Mouse (Mus musculus) urinary bladder, postnatal 10 days (tissue): ENCODE results near the gene Cdc6.

Experiments
- DNase-seq: peaks from one replicate; pipeline ENCODE4 v3.0.0; 2022; ENCODE audit warnings: low spot score

The Cdc6 gene

GRCm38 (mm10) chr11:98943741-98944461 is 36.3 kb downstream of the Cdc6 start:
- DNase-seq, result no peak

DNA sequence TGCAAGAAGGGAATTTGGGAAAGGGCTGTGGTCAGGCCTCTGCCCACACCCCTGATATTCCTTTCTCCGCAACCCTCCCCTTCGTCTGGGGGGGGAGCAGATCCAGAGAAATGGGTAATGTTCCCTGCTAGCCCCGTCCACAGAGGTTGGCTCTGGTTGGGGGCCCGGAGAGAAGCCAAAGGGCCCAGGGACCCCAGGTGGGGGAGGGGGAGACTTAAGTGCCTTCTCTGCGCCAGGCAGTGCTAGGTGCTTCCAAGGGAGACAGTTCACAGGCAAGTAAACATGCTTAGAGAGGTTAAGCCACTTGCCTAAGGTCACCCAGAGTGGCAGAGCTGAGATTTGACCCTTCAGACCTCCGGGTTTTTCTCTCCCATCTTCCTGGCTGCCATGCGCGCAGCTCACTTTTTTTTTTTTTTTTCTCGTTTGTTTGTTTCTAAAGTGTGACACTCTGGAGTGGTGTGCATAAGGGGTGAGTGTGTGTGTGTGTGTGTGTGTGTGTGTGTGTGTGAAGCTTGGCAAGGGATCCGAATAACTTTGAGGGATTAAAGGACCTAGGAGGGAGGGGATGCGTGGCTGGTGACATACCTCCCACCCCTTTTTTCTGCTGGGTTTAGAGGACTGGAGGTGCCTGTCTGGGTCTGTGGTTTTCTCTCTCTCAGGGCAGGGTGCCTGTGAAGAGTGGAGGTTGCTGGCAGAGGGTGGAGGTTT is 37.5 kb downstream of the Cdc6 start:
- no peak for DNase-seq

- DNase-seq, result no peak
Observed at GRCm38 (mm10) chr11:98945605-98945977, 38.0 kb downstream of the Cdc6 start.

DNA sequence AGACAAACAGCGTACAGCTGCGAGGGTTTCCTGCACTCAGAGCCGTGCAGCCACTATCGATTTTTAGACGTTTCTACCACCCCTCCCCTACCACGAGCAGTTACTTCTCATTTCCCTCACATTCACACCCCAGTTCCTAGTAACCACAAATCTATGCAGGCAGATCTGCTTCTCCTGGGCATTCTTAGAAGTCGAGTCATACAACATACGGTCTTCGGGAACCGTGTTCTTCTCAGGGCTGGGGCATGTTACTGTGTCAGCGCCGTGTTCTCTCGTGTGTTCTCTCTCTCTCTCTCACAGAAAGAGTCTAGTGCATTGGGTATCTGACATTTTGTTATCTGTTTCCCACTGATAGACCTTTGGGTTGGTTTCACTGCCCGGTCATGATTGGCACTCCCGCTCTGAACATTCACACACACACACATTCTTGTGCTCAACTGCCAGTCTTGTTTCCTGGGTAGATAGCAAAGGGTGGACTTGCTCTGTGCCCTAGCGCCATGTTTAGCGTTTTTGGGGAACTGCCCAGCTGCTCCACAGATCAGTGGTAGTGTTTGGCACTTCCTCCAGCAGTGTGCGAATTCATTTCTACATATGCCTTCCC is 40.5 kb downstream of the Cdc6 start:
- DNase-seq, result no peak

GRCm38 (mm10) chr11:98949242-98949957 is 41.8 kb downstream of the Cdc6 start:
- DNase-seq, result no peak

DNA sequence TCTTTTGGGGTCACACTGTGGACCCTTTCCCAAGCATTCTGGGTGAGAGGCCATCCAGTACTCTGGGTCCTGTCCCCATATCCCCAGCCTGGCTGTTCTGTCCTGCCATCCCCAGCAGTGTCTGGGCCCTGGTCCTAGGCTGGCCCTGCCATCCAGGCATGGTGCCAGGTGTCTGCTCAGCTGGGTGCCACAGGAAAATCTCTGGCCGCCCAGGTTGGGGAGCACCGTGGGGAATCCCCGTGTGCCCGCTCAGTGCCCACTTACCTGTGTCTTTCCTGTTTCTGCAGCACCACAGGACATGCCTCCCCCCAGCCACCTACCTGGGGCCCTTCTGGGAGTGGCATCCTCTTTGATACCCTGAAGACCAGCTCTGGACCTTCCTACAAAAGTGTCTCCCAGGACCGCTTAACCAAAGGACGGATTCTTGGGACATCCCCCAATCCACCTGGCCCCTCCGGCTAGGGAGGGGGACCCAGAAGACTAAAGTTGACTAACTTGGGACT is 42.4 kb downstream of the Cdc6 start:
- DNase-seq, result no peak

DNA sequence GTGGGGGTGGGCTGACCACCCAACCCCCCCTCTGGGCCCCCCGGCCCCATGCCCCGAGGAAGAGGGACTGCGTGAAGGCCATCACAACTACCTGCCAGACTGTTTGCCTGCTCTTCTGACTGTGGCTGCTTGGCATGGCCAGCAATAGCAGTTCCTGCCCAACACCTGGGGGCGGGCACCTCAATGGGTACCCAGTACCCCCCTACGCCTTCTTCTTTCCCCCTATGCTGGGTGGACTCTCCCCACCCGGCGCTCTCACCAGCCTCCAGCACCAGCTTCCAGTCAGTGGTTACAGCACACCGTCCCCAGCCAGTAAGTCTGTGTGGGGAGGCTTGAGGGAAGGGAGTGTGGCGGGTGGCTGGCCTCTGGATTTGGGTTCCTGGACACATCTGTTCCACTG is 42.9 kb downstream of the Cdc6 start:
- no peak for DNase-seq

GRCm38 (mm10) chr11:98951026-98951906 is 43.7 kb downstream of the Cdc6 start:
- peak; percentile 51 for DNase-seq

DNA sequence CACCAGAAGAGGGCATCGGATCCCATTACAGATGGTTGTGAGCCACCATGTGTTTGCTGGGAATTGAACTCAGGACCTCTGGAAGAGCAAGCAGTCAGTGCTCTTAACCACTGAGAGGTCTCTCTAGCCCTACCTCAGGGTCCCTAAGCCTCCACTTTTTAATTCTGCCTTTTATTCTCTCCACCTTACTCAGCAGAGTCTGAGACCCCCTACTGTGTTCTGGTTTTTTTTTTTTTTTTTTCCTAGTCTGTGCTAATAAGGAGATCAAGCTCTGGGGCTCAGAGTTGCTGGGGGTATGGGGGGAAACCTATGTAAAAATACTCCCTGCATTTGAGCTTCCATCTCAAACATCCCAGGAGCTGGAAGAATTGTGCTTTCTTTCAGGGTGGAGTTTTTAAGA is 44.5 kb downstream of the Cdc6 start:
- no peak for DNase-seq

- DNase-seq, result no peak
Observed at GRCm38 (mm10) chr11:98952736-98953135, 45.1 kb downstream of the Cdc6 start.

- no peak for DNase-seq
Observed at GRCm38 (mm10) chr11:98953361-98953760, 45.8 kb downstream of the Cdc6 start.

DNA sequence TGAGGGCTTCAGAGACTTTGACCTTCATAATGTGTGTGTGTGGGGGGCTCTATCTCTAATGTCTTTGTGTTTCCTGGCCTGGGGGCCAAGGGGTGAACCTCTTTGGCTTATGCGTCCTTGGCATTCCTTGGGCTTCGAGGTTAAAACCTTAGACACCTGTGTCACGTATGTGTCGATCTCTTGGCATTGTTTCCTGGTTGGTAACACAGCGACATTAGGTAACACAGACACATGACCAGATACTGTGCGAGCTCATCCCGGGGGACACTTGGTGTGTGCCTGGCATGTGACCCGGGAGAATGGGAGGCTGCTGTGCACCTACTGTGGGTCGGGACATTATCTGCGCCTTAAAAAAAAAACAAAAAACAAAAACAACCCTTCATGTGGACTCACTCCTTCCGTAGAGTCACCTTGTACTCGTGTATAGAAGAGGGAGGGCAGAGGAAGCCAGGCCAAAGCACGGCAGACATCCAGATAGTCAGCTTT is 46.3 kb downstream of the Cdc6 start:
- no peak for DNase-seq

DNA sequence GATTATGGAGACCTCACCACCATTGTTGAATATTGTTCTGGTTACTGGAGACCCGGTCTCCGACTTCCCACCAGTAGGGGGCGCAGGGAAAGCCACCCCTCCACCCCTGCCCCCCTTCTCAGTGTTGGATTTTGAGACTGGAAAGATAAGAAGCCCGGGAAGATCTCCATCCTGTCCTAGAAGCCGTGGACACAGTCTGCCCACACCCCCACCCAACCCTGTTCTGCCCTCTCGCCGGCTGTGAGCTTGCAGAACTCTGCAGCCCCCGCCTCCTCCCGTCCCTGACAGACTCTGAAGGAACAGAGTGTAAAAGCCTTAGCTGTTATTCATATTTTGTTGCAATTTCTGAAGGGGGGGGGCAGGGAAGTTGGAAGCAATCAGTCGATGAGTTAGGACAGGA is 46.8 kb downstream of the Cdc6 start:
- DNase-seq, result no peak

DNA sequence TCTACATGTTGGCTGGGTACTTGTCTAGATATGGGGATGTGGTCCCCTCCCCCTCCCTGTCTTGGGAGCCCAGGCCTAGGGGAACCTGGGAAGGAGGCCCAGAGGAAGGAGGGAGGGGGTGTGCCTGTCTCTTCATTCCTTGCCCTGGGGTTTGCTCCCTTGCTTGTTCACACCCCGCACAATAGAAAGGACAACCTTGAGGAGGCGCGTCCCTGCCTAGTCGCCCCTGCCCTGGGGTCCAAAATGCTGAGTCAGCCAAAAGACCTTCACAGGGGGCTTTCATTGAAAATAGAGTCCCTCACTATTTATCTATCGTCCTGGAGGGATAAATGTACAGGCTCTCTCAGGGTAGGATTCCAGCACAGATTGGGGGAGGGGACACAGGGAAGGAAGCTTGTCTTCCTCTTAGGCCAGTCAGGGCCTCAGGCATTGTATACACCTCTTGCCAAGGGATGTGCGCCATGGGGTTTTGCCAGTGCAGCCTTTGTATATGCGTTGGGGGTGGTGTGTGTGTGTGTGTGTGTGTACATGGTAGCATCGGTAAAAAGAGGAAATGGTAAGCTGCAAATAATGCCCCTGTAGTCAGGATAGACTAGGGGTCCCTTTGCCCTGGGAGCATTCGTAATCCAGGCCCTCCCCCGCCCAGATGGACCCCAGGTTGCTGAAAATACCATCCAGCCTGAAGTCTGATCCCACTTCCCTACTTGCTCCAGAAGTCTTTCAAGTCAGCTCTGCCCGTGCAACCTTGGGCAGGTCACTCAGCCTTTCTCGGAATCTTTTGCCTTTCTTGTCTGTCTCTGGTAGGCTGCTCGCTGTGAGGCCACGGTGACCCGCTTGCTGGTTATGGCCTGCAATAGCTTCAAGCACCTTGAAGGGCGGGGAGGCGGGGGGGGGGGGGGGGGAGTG is 47.5 kb downstream of the Cdc6 start:
- no peak for DNase-seq

DNA sequence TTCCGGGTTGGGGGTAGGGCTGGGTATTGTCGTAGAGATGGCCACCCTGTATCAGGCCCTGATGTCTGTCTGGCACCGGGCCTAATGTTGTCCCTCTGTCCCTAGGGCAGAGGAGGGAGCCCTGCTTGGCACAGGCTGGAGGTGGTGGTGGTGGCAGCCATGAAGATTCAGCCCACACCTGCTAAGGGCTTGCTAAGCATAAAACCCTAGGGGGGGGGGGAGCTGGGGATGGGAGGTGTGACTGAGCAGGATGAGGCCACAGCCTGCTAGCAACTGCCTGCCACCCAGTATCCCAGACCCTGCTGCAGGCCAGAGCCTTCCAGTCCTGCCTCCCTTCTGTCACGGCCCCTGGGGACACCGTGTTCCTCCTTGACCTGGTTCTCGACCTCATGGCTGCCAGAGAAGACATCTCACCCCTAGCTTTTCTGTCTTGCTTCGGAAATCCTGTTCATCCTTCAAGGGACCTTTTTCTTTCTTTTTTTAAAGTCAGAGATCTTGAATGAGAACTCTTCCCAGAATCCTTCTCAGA is 48.2 kb downstream of the Cdc6 start:
- no peak for DNase-seq

DNA sequence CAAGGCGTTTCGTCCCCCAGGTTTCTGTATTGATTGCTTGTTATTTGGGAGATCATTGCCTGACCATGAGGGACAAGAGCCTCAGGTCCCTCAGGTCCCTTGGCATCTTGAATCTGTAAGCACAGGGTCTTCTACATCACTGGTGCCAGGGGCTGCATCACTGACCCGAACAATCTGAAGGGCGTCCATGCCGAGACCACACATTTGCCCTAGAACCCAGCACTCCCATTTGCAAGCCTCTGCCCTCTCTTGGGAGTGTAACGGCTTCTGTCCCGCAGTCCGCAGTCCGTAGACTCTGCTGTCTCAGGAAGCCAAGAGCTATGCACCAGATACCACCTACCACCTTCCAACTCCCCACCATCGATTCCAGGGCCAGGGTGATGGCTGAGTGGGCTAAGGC is 48.7 kb downstream of the Cdc6 start:
- DNase-seq, result no peak

GRCm38 (mm10) chr11:98959437-98960312 is 52.1 kb downstream of the Cdc6 start:
- DNase-seq, result no peak

DNA sequence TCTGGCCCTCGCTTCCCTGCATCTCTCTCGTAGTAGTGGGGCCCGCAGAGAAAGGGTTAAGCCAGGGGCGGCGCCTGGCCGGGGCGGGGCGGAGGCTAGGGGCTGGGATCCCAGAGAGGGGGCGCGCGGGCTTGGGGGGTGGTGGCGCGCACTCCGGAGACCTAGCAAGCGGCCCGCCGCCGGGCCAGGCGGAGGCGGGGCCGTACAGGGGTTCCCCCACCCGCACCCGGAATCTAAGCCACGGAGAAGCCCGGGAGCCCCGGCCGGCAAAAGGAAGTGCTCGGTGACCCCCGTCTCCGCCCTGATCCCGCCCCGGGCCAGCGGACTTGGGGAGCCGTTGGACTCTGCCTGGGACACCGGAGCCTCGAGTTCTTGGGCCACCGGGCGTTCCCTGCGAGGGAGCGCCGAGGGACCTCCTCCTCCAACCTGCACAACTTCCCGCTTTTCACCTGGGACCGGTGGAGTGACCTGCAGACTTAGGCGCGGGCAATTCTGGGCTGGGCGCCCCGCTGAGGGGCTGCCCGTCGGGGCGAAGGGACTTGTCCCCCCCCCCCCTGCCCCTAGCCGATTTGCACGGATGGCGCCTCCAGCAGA is 52.8 kb downstream of the Cdc6 start:
- no peak for DNase-seq
